ENCODE assay signal across 26 mouse cellular contexts in the genomic region with DNA sequence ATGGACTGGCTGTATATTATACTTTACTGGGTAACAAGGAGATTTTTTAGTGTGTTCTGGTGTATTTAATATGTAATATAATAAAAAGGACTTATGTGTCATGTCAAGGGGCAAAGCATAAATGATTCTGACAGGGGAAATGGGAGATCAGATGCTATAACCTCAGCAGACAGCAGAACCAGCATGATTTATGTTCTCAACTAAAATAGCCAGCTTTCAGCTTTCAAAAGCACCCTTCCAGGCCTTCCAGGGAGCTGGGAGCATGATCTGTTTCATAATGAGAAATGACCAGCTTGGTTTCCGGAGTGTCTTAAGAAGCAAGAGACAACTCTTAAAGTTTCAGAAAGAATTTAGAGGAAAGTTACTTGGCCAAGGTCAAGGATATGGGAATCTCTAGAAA. TPM values are rescaled to one million over a fixed set of nuclear protein-coding genes. Genes with fewer than 3 reads are reported as not detected.
A peak's percentile ranks its signal among the peaks of the same experiment; 100 is the strongest.
DNase-seq lines count a peak whose midpoint lies in the region; ATAC-seq lines count a peak whose summit lies in the region.
"Had no signal": no experiment of that assay in that cellular context is flagged by ENCODE, and none has a peak within 500 bp of the region (broad histone marks: within the 10 kb centered on the region; RNA-seq: fewer than 3 reads in every experiment).

No protein-coding gene starts in this region.

- H3K9ac ChIP-seq in kidney, embryonic 15.5 days, result no peak overlapping the region
- H3K9ac ChIP-seq: embryonic facial prominence, embryonic 12.5 days; forebrain, embryonic 13.5 days; hindbrain, embryonic 14.5 days; intestine, embryonic 15.5 days; limb, embryonic 15.5 days; liver, embryonic 15.5 days; neural tube, embryonic 13.5 days had no signal

- 21% methylated on average over 1 of the region's 1 CpGs for WGBS in kidney, embryonic 15.5 days

- DNase-seq in kidney, adult 11 months, result peak; percentile 35
- peak; percentile 43 for DNase-seq in MN1 (ENCODE audit: low spot score)
- peak; percentile 35 for DNase-seq in forelimb bud, embryonic 11.5 days (ENCODE audit: low read depth, low spot score)
- DNase-seq in kidney, postnatal 10 days, result peak; percentile 41
- DNase-seq in urinary bladder, postnatal 36 days (ENCODE audit: low spot score in 2 of 2), result no peak
- no peak for DNase-seq in B cell, adult 2 months
- DNase-seq: adrenal gland, postnatal 25 days; cerebellum, adult 8-10 months; cerebellum, postnatal 36 days; gastrocnemius, adult 2 months; heart, postnatal 4 days; left cerebral cortex, postnatal 4 days; lung, postnatal 14 days; midbrain, embryonic 14.5 days; retina, postnatal 1 day; thymus, postnatal 25 days had no signal

- peaks cover 16% of the 10 kb centered on the region for H3K4me1 ChIP-seq in kidney, embryonic 15.5 days
- H3K4me1 ChIP-seq: embryonic facial prominence, embryonic 12.5 days; heart, embryonic 10.5 days; intestine, embryonic 15.5 days; limb, embryonic 15.5 days; liver, embryonic 15.5 days had no signal

- H3K4me2 ChIP-seq in kidney, embryonic 15.5 days, result no peak overlapping the region
- H3K4me2 ChIP-seq: embryonic facial prominence, embryonic 12.5 days; forebrain, embryonic 13.5 days; hindbrain, embryonic 14.5 days; intestine, embryonic 15.5 days; limb, embryonic 15.5 days; liver, embryonic 15.5 days; neural tube, embryonic 13.5 days had no signal

- H3K4me3 ChIP-seq in kidney, embryonic 15.5 days (replicated peaks), result no peak overlapping the region
- H3K4me3 ChIP-seq: embryonic facial prominence, embryonic 12.5 days; erythroblast, embryonic 14.5 days; forebrain, embryonic 13.5 days; gastrocnemius, adult 2 months; heart, embryonic 10.5 days; intestine, embryonic 15.5 days; limb, embryonic 15.5 days; liver, embryonic 15.5 days; neural tube, embryonic 13.5 days had no signal

- H3K27me3 ChIP-seq in kidney, embryonic 15.5 days, result no peaks in the 10 kb centered on the region
- H3K27me3 ChIP-seq: embryonic facial prominence, embryonic 12.5 days; forebrain, embryonic 13.5 days; intestine, embryonic 15.5 days; limb, embryonic 15.5 days; liver, embryonic 15.5 days; neural tube, embryonic 13.5 days had no signal

- no peak overlapping the region for H3K27ac ChIP-seq in kidney, embryonic 15.5 days
- H3K27ac ChIP-seq: embryonic facial prominence, embryonic 12.5 days; forebrain, embryonic 13.5 days; gastrocnemius, adult 2 months; heart, embryonic 10.5 days; hindbrain, embryonic 14.5 days; intestine, embryonic 15.5 days; limb, embryonic 15.5 days; liver, embryonic 15.5 days; neural tube, embryonic 13.5 days had no signal

- H3K9me3 ChIP-seq in kidney, embryonic 15.5 days (replicated peaks), result no peaks in the 10 kb centered on the region
- H3K9me3 ChIP-seq: embryonic facial prominence, embryonic 12.5 days; forebrain, embryonic 13.5 days; heart, embryonic 10.5 days; intestine, embryonic 15.5 days; limb, embryonic 15.5 days; liver, embryonic 15.5 days; neural tube, embryonic 13.5 days had no signal

- H3K36me3 ChIP-seq in kidney, embryonic 15.5 days, result no peaks in the 10 kb centered on the region
- H3K36me3 ChIP-seq: embryonic facial prominence, embryonic 12.5 days; heart, embryonic 10.5 days; intestine, embryonic 15.5 days; limb, embryonic 15.5 days; liver, embryonic 15.5 days; neural tube, embryonic 13.5 days had no signal

- ATAC-seq in kidney, embryonic 15.5 days (replicated peaks; ENCODE audit: low FRiP score), result no peak
- ATAC-seq: forebrain, embryonic 13.5 days; intestine, embryonic 15.5 days had no signal

RNA-seq across cellular contexts. Expression of a gene that starts 51.0 kb away (rescaled TPM):
- polyA plus RNA-seq in kidney, embryonic 15.5 days (2015; fragmentation: Nextera tagmentation; extraction: Ambion mirVana), result 27.9 and 75.2 TPM in 2 replicates
- polyA plus RNA-seq: liver, embryonic 15.5 days had no signal

Comparison
In these comparisons a context has a peak if more than half of its experiments do, and no peak if none do; other contexts are left out.
1. DNase-seq: peak in kidney, adult 11 months (single experiment), MN1 (single experiment), forelimb bud, embryonic 11.5 days (single experiment) and kidney, postnatal 10 days (single experiment); none in urinary bladder, postnatal 36 days (0 of 2) and B cell, adult 2 months (0 of 2).